Mouse (Mus musculus) megakaryocyte progenitor cell, adult 5-6 weeks (primary cell): Measurements from ENCODE around the gene Tex35. TPM values are rescaled to one million over a fixed set of nuclear protein-coding genes. Genes with fewer than 3 reads are reported as not detected.
A peak's percentile ranks its signal among the peaks of the same experiment; 100 is the strongest.

Experiments
- ATAC-seq: replicated peaks from 2 replicates; pipeline ENCODE4 v1.8.0; 2016; ENCODE audit warnings: mild to moderate bottlenecking, moderate TSS enrichment, inconsistent platforms; ENCODE audit not compliant: poor library complexity
- total RNA-seq, 2 experiments: library from RNA; stranded (forward) in 1 of 2; stranded (reverse) in 1 of 2; fragments of 157-497, 149-512 nt in 1 of 2; fragments of 200-1000 nt in 1 of 2; gene quantifications; 2 replicates each; pipeline versions ENCODE4 v1.2.3 to v1.2.4; 2015 to 2017

Gene Tex35
- total RNA-seq (2015) = not detected in 2 replicates
- total RNA-seq (2017) = not detected in 2 replicates

DNA sequence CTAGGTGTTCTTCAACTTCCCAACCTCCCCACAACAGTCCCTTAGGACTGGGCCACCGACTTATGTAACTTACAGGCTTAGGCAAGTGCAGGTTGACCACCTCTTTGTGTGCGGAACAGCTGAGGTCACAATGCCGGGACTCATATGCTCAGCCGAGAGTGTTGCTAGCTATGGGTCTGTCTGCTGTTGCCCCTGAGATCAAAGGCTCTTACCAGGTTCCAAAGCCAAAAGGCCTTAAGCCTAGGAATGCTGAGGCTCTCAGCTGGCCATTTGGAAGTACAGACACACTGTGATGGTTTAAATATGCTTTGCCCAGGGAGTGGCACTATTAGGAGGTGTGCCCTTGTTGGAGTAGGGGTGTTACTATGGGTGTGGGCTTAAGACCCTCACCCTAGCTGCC is at the start of gene Tex35:
TSS of gene Tex35 (minus strand) at position 101 of the 400 bp plus-strand sequence.
- no peak for ATAC-seq

DNA sequence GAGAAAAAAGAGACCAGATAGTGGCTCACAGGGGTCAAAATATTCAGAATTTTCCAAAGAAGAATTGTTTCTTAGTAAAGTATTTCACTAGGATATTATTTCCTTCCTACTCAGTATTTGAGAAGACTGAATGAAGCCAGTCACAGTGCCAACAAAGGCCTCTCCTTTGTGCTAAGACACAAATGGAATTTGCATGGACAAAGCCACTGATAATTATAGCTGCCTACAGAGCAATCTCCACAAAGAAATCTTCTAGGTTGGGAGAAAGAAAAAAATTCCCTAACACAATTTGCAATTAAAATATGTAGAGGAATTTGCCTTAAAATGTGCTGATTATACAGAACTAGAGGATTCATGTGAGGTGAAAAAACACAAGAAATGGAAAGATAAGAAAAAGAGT is 45.3 kb upstream of the Tex35 start:
- no peak for ATAC-seq

GRCm38 (mm10) chr1:157150107-157150506 is 41.6 kb upstream of the Tex35 start:
- ATAC-seq = no peak

DNA sequence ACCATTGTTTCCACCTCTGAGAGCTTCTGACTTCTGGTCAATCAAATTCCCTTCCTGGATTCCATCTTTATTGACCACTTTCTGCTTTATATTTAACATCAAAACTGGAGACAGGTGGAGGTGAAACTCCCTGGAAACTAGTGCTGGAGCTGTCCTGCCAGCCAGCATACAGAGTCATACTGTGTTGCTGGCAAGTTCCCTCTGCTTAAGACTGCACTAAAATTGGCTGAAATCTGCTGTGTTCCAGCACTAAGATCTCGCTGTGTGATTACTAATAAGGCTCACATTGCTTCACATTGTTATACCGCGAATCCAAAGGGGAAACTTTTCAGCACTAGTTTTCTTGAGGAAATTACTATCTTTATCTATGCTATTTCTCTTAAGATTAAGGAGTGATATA is 36.1 kb upstream of the Tex35 start:
- no peak for ATAC-seq

DNA sequence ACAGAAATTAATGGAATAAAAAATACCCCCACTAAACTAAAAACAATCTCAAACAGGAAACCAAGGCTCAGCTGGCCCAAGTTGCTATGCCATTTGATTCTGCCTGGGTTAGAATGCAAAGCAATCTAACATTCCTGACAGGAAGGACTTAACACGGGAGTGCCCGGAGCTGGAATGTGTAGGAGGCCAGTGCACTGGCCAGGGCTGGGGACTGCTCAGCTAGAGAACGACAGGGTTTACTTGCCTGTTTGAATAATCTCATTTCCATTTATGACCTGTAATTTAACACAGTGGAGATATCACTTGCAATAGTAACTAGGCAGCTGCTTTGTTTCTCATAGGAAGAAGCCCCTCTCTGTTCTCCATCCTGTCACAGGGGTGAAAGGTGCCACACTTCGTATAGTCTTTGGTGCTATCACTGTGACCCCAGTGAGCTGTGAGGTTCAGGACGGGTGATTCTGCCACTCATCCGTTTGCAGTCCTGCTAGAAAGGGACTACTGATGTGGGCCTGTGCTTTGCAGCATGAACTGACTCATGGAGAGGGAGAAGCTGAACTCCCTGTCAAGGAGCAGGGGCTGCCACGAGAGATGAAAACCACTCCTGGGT is 34.9 kb upstream of the Tex35 start:
- no peak for ATAC-seq

DNA sequence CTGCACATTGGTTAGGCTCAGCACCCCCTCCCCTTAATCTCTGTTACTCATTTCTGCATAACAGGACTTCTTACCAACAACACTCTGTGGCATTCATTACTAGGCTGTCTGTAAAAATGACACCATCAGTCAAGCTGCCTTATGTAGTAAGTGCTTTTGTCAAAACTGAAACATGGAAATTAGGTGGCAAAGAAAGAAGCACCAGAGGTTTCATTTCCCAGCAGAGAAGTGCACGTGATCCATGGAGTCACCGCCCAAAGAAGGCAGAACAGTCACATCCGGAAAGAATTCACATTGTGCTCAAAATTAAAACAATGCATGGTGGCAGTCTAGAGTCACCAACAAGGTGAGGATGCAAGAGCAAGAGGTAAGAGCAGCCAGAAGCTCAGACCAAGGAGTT is 32.5 kb upstream of the Tex35 start:
- no peak for ATAC-seq

GRCm38 (mm10) chr1:157137854-157138241 is 29.4 kb upstream of the Tex35 start:
- no peak for ATAC-seq

DNA sequence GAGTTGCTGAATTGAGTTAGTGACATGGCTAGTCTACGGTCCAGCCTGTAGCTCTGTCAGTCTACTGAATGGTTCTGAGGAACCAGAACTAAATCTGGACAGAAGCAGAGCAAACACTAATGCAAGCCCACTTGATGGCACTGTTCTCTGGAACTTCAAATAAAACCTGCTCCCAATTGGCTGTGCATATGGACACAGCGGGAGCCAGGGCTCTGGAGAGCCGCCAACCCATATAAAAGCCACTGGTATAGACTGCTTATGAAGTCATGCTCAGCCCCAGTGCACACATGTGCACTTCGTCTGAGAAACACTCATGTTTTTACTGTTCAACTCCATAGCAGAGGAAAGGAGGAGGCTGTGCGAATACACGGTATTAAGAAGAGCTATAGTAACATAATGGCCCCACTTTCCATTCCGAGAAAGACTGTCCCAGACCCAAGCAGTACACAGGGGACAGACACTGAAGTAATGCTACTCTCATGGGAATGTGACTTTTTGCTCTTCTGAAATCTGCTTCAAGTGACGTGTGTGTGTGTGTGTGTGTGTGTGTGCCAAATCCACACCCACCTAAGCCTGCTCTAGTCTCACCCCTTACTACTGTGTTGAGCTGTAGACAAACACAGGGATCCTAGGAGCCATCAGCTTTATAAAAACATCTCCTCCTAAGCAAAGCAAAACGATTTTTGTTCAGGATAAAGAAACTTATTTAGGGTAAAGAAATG is 28.8 kb upstream of the Tex35 start:
- no peak for ATAC-seq

DNA sequence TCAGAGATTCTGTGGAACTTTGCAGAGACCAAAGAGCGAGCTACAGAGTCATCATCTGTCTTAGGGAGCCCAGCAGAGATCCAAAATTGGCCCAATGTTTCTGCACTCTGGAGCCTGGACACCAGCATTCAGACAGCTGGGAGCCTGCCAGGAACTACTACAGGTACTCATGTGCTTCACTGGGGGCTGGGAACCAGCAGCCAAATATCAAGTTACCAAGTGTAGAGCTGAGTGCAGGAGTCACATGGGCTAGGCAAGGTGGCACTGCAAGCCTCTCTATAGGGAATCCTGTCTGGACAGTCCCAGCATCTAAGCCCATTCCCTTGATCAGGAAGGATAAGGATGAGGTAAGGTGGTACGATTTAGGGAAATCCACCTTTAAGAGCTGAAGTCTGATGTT is 19.7 kb upstream of the Tex35 start:
- ATAC-seq = no peak

GRCm38 (mm10) chr1:157123836-157124235 is 15.4 kb upstream of the Tex35 start:
- ATAC-seq = no peak

DNA sequence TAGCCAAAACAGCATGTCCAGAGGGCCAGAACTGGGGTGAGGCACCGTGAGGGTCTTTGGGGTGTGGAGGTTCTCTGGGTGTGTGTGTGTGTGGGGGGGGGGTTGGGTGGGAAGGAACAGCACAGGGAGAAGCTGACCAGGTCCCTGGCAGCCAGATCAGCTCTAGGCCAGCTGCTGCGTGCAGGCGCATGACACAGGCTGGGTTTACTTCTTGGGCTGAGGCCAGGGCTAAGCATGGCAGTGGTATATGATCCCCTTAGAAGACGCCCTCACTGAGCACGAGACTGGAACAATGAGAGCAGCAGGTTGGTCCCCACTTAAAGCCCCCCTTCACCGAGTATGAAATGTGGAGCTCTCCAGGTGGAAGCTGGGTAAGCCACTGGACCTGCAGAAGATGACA is 10.7 kb upstream of the Tex35 start:
- ATAC-seq = no peak

GRCm38 (mm10) chr1:157117440-157117839 is 9.0 kb upstream of the Tex35 start:
- ATAC-seq = no peak

DNA sequence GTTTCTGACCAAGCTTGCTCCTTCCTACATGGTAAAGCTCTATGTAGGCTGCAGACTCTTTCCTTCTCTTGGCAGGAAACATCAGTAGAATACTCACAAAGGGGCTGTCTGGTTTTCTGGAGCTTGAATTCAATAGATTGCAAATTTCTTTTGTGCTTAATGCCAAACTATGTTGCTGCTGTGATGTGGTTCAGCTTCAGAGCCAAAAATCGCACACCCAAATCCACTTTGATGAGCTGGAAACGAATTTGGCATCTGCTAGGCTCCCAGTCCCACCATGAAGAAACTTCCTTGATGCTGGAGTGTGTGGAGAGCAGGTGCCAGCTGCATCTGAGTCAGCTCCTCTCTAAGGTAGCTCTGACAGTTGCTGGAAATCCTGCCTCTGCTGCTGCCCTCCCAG is 6.0 kb upstream of the Tex35 start:
- no peak for ATAC-seq

GRCm38 (mm10) chr1:157110287-157110835 is 1.9 kb upstream of the Tex35 start:
- ATAC-seq = no peak

GRCm38 (mm10) chr1:157101122-157101865 is 7.2 kb downstream of the Tex35 start:
- ATAC-seq = peak; percentile 99

DNA sequence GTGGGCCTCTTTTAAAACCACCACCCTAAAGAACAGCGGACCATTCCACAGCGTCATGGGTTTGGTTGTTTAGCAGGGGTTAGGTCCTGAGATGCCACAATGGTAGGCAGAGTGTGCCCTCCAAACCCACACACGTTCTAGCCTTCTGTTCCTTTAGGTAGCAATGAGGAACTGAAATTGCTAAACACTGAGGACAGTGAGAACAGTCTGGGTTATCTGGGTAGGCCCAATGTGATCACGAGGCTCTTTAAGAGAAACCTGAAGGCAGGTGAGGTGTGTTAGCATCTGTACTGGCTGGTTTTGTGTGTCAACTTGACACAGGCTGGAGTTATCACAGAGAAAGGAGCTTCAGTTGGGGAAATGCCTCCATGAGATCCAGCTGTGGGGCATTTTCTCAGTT is 12.9 kb downstream of the Tex35 start:
- ATAC-seq = no peak

DNA sequence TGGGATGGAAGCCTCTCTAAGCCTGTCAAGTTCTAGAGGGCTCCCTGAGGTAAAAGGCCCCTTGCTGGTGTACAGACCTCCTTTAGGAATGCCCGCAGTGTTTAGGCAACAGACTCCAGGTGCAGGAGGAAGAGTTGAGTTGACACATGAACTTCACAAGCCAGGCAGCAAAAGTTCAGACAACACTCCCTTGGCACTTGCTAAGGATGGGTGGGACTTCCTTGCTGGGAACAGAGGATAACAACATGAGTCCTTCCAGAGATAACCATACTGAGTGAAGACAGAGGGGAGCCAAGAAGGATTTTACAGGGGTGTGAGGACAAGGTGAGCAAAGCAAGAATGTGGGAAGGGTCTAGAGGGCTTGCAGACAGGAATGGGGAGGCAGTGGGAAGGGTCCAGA is 15.9 kb downstream of the Tex35 start:
- no peak for ATAC-seq

- ATAC-seq = peak; percentile 66
These were observed 16.3 kb downstream of the Tex35 start for GRCm38 (mm10) chr1:157092140-157092539.

DNA sequence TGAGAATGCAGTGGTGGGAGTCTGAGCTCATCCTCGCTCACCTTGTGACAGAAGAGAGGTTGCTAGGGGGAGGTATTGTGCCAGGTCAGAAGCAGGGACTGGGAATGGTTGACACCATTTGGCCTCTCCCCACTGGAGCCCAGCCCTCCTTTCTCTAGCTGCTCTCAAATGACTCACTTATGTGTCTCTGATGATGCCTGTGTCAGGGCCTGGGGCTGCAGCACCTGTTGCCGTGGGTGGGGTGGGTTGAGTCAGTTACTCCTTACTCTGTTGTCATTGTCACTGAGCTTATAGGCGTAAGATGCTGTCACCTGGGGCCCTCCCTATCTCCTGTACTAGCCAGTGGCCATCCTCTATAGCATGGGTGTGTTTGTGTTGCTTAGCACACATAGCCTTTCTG is 17.6 kb downstream of the Tex35 start:
- ATAC-seq = no peak

DNA sequence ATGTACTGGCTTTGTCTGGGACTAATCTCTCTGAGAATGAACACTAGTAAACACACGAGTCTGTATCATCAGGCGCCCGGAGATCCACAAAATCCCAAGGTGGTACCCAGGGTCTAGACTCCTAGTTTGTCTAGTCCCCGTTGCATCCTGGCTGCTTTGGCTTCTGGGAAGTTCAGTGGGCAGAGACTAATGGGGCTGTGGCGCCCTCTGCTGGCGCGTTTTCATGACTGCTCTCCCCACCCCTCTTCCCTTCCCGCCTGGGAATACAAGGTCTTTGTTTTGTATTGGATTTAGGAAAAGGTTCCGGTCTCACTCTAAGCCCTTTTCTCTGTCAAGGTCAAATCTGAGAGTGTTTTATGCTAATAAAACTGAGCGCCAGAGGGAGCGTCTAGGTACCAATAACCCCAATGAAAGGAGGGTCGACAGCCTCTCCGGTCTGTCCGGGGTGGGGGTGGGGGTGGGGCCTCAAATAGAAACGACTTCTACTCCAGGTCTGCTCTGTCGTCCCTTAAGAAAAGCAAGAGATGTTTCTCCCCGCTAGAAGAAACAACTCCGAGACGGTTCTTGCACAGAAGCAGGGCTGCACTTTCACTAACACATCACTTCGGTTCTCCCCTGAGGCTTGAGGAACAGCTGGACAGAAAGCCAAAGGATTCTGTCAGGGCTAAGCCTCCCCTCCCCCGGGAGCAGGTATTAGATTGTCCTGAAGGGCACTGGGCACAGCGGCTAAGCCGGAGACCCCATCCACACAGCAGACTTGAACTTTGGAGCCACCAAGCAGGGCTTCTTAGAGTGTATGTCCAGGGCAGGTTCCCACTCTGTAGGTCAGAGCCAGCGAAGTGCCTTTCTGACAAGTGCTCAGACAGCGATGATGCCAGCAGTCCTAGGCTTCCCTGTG is 22.1 kb downstream of the Tex35 start:
- peak; percentile 75 for ATAC-seq

- ATAC-seq = no peak
These were observed 25.5 kb downstream of the Tex35 start for GRCm38 (mm10) chr1:157082931-157083330.
